Mouse (Mus musculus) bone marrow macrophage, adult 2 months (primary cell): ENCODE measurements around the gene Rin3.

ENCODE experiments used
- CTCF ChIP-seq: IDR thresholded peaks from 2 replicates; pipeline ENCODE4 v1.5.1; 2012; ENCODE audit warnings: low read depth, mild to moderate bottlenecking, low read length, moderate library complexity
- POLR2A ChIP-seq: IDR thresholded peaks from 2 replicates; pipeline ENCODE4 v1.6.1; 2012; ENCODE audit warnings: mild to moderate bottlenecking, low read depth, low read length, borderline replicate concordance

GRCm38 (mm10) chr12:102356781-102357180, 73.9 kb downstream of the Rin3 start:
- TF ChIP-seq POLR2A (no peak), CTCF (no peak)
